Mouse (Mus musculus) myocyte (in vitro differentiated cells): ENCODE measurements at regions not wholly inside any gene's neighbourhood (a gene's known extent, or its start where the extent isn't known, plus 50 kb on each side); places are given as distances from the start of the nearest gene placed in this dataset.

Experiments used
- E2F4 ChIP-seq: IDR thresholded peaks from one replicate; pipeline ENCODE4 v1.6.1; 2011; ENCODE audit warnings: mild to moderate bottlenecking, control low read depth, moderate library complexity; ENCODE audit not compliant: insufficient read depth
- MYOG ChIP-seq, 3 experiments: IDR thresholded peaks; one replicate each; pipeline ENCODE4 v1.6.1; 2011; ENCODE audit warnings: control low read depth in 2 of 3, low read depth in 2 of 3, mild to moderate bottlenecking in 2 of 3; ENCODE audit not compliant: insufficient read length in 2 of 3, control insufficient read depth in 1 of 3, insufficient read depth in 1 of 3
- POLR2A ChIP-seq: IDR thresholded peaks from one replicate; pipeline ENCODE4 v1.6.1; 2011; ENCODE audit warnings: low read depth, mild to moderate bottlenecking, control low read depth, moderate library complexity; ENCODE audit not compliant: insufficient read length
- USF1 ChIP-seq: IDR thresholded peaks from one replicate; pipeline ENCODE4 v1.6.1; 2011; ENCODE audit warnings: low read depth, mild to moderate bottlenecking, control low read depth, moderate library complexity

DNA sequence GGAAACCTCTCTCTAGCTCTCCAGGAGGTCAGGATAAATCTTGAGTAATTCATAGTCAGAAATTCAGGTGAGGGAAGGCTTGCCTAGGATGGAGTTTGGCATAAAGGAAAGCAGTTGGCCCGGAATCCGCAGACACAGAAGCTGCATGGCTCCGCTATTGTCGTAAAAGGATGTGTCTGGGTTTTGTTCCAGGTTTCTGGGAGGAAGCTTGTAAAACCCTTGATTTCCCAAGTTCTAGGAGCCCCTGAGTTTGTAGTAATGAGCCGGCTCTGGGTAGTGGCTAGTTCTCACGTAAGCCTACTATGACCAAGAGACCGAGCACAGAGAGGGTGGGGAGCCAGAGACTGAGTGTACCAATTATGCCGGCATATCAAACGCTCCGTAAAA lies 52.7 kb upstream of the Gm21915 start:
- TF ChIP-seq POLR2A (no peak), E2F4 (no peak), MYOG (IDR thresholded peaks at IDR 0.05; ENCODE audit: control insufficient read depth in 1 of 3, insufficient read depth in 1 of 3, insufficient read length in 2 of 3, low read depth in 2 of 3) (no peak), USF1 (no peak)
